Mouse (Mus musculus) skeletal muscle tissue, adult 2 months (tissue): ENCODE measurements around the gene Cd22.
"Not testable (repeated sequence)": the region's sequence is repeated elsewhere in the genome, so short reads cannot be mapped to it uniquely, and the experiment has no call there.

ENCODE experiments used
- DNase-seq: peaks from one replicate; pipeline ENCODE4 v3.0.0-alpha.2; 2012; ENCODE audit warnings: low read depth, low spot score

The Cd22 gene

GRCm38 (mm10) chr7:30861464-30861863, 18.7 kb downstream of the Cd22 start, which contains the start of gene Ffar1:
Gene Ffar1 (minus strand): TSS chr7:30861564.
- DNase-seq = no peak

- DNase-seq = no peak
Observed at GRCm38 (mm10) chr7:30859635-30860402, 20.3 kb downstream of the Cd22 start.

GRCm38 (mm10) chr7:30859290-30859634, 20.9 kb downstream of the Cd22 start:
- DNase-seq = no peak

- no peak for DNase-seq
Observed at GRCm38 (mm10) chr7:30857746-30858145, 22.4 kb downstream of the Cd22 start.

GRCm38 (mm10) chr7:30856078-30856477, 24.1 kb downstream of the Cd22 start, which contains the start of gene Ffar3:
Gene Ffar3 (minus strand): TSS chr7:30856178.
- DNase-seq = no peak

- no peak for DNase-seq
Observed at GRCm38 (mm10) chr7:30851421-30851820, 28.7 kb downstream of the Cd22 start.

- DNase-seq = no peak
Observed at GRCm38 (mm10) chr7:30847934-30848333, 32.2 kb downstream of the Cd22 start.

GRCm38 (mm10) chr7:30847386-30847785, 32.8 kb downstream of the Cd22 start:
- no peak for DNase-seq

- no peak for DNase-seq
Observed at GRCm38 (mm10) chr7:30846505-30847053, 33.6 kb downstream of the Cd22 start.

- no peak for DNase-seq
Observed at GRCm38 (mm10) chr7:30844676-30845297, 35.4 kb downstream of the Cd22 start.

GRCm38 (mm10) chr7:30842092-30842491, 38.0 kb downstream of the Cd22 start:
- DNase-seq = no peak

GRCm38 (mm10) chr7:30841379-30841778, 38.8 kb downstream of the Cd22 start:
- DNase-seq = no peak

- DNase-seq = no peak
Observed at GRCm38 (mm10) chr7:30840306-30840705, 39.8 kb downstream of the Cd22 start.

- no peak for DNase-seq
Observed at GRCm38 (mm10) chr7:30837277-30837676, 42.9 kb downstream of the Cd22 start.

GRCm38 (mm10) chr7:30832684-30833083, 47.5 kb downstream of the Cd22 start:
- not testable (repeated sequence) for DNase-seq

- DNase-seq = no peak
Observed at GRCm38 (mm10) chr7:30832261-30832660, 47.9 kb downstream of the Cd22 start.

GRCm38 (mm10) chr7:30829428-30829827, 50.7 kb downstream of the Cd22 start:
- no peak for DNase-seq

GRCm38 (mm10) chr7:30828871-30829270, 51.3 kb downstream of the Cd22 start:
- DNase-seq = not testable (repeated sequence)

- no peak for DNase-seq
Observed at GRCm38 (mm10) chr7:30826660-30827059, 53.5 kb downstream of the Cd22 start.

- DNase-seq = no peak
Observed at GRCm38 (mm10) chr7:30824306-30824705, 55.8 kb downstream of the Cd22 start.

- DNase-seq = no peak
Observed at GRCm38 (mm10) chr7:30823675-30824074, 56.5 kb downstream of the Cd22 start, which contains the start of gene Ffar2. Gene Ffar2 (minus strand): TSS chr7:30823775.

GRCm38 (mm10) chr7:30821532-30821931, 58.6 kb downstream of the Cd22 start:
- DNase-seq = no peak
